Mouse (Mus musculus) T-helper 1 cell (primary cell): ENCODE measurements at regions not wholly inside any gene's neighbourhood (a gene's known extent, or its start where the extent isn't known, plus 50 kb on each side); places are given as distances from the start of the nearest gene placed in this dataset.
"Not testable (repeated sequence)": the region's sequence is repeated elsewhere in the genome, so short reads cannot be mapped to it uniquely, and the experiment has no call there.

Experiments used
- in situ Hi-C: fragments of 300-600 bp; cut with MboI, MseI; formaldehyde crosslinking; loops from one replicate; pipeline ENCODE4 v1.15.1; 2025; ENCODE audit warnings: high pct_unique_total_duplicates

GRCm38 (mm10) chr10:54858075-54858474 is 781.7 kb upstream of the Man1a start:
- in situ Hi-C loops, result loop anchor here (10.0 kb wide), 1 partner anchor 267 kb away; no protein-coding TSS in a partner anchor

- in situ Hi-C loops, result no loop called here
Observed at GRCm38 (mm10) chr10:54841591-54841990, 765.2 kb upstream of the Man1a start.

DNA sequence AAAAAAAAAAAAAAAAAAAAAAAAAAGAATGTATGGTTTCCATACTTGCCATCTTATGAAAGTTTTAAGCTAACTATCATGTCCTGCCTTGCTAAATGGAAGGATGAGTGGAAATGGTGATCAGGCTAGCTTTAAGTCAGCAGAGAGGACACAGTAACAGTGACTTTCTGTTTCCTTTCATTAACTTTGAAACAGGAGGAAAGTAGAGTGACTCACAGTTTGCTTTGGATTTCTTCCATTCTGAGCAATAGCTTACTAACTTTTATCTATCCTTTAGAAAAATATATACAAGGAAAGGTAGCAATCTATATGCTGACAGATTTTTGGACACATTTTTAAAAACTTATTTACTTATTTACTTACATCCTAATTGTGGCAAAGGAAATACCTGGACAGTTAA is 762.6 kb upstream of the Man1a start:
- in situ Hi-C loops, result no loop called here

DNA sequence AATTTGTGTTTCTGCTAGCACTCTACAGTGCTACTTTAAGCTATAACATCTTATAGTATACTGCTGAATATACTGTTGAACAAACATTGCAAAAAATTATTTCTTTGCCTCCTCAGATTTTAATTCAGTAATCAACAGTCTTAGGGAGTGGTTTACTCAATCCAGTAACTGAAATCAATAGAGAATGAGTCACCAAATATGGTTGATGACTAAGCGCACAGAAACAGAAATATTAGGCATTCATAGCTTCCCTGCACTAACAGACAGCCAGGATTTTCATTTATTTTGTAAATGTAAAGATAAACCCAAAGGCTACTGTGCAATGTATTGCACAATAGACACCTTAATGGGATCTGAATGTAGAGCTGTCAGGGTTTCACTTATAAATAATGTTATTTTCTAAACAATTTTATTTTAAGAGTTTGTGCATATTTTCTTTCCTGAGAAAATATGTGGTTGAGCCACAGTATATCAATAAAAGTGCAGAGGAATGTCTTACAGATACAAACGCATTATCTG is 738.3 kb upstream of the Man1a start:
- in situ Hi-C loops, result loop anchor here (10.0 kb wide), 1 partner anchor 750 kb away; no protein-coding TSS in a partner anchor

DNA sequence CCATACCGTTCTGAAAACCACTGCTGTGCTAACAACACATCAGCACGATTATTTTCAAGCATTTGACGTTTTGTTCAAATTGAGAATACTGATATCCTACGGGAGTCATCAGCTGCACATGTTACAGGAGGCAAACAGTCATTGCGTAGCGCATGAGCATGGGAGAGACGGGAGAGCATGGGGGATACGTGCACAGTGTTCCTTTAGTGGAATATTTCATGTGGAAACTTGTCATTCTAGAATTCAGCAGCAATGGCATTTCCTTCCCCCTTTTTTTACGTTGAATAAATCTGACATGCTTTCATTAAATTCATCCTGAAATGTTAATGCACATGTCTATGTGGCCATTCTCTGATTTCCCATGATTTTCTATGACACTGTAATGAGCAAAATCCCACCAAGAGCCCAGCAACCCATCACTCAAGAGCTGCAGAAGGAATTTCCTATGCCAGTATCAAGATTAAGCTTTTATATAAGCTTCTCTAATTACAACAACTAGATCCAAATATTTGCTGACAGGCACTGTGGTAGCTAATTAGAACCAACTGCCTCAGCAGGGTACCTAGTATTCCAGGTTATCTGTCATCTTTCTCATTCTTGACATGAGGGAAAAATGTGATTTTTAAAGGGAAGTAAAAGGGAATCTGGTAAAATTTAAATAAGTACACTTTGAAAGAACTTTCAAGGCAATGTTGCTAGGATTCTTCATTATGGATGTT is 723.2 kb upstream of the Man1a start:
- in situ Hi-C loops, result no loop called here

DNA sequence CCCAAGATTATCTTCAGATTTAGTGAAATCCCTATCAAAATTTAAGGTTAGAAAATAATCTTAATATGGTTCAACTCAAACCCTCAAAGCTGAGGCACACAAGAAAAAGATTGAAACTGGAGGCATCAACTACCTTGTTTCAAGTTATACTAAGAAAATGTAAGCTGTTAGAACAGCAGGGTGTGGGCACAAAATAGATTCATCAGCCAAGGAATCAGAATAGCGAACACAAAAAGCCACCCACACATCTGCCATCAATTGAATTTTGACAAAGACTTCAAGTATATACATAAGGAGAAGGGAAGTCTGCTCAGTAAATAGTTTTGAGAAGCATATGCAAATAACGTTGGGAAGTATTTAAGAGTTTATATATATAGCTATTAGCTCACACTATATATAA is 720.9 kb upstream of the Man1a start:
- in situ Hi-C loops, result no loop called here

DNA sequence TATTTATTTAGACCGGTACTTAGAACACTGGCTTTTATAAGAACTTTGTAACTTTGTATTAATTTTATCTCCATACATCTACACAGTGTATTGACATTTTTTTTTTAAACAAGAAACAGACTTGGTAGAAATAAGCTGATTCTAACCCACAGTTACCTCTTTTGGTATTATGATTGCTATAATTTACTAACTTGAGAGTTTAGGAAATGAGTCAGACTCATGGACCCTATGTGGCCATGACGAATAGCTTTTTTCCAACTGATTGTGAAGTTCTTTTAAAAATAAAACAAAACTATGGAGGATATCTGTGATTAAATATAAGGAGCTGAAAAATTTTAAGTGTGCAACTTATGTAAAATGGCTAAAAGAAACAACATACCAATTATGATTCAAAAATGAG is 684.7 kb upstream of the Man1a start:
- in situ Hi-C loops, result no loop called here

GRCm38 (mm10) chr10:54749239-54749638 is 672.8 kb upstream of the Man1a start:
- in situ Hi-C loops, result no loop called here

GRCm38 (mm10) chr10:54737108-54737507 is 660.7 kb upstream of the Man1a start:
- in situ Hi-C loops, result no loop called here

DNA sequence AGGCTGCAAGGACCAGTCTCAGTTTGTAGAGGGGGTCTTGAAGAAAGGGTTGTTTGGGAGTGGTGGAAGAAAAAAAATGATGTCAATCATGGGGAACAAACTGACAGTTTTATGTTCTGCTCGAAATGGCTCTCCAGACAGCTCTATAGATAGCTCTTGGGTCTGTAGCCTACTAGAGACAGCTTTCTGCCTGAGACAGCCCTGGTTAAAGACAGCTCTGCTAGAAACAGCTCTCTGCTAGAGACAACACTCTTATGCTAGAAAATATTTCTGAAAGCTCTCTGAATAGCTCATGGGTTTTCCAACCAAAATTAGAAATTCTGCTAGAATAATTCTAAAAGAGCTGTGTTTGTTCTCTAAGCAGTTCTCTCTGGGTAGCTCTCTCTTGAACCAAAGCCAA is 636.3 kb upstream of the Man1a start:
- in situ Hi-C loops, result no loop called here

GRCm38 (mm10) chr10:54667791-54668190 is 591.4 kb upstream of the Man1a start:
- in situ Hi-C loops, result not testable (repeated sequence)
